Mouse (Mus musculus): ENCODE results near the gene Arx.

Gene Arx

DNA sequence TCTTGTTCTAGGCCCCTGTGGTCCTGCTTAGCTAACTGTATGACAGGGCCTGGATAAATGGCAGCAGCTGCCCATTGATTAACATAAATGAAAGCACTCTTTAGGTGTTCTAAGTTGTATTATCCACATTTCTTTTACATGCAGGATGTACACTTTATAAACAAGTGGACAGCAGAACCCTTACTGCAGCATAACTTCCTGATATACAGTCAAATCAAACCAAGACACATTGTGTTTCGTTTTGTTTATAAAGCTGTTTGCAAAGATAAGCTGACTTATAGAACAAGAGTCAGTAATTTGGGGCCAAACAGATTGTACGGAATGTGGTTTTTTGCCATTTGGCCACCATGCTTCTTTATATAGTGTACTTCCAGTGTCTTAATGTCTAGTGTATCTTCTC, 33.7 kb downstream of the Arx start:
- no peak for ATAC-seq (ENCODE audit: insufficient number of reproducible peaks, low FRiP score, low TSS enrichment)

DNA sequence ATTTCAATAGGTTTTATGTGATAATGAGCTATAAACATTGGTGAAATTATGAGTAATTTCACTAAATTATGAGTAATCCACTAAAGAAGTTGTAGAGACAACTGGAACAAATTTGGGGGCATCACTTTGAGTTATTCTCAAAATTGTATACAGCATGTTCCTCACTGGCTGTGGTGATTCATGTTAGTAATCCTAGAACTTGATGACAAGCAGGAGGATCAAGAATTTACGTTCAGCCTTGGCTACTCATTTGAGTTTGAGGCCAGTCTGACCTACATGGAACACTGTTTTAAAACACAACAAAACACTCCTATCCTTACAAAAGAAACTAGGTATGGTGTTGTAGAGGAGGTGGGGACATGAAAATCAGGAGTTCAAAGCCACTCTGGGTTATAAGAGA, 35.1 kb downstream of the Arx start:
- ATAC-seq (ENCODE audit: insufficient number of reproducible peaks, low FRiP score, low TSS enrichment): no peak
